Mouse (Mus musculus): ENCODE results near the gene Mtg2. TPM values are rescaled to one million over a fixed set of nuclear protein-coding genes. Genes with fewer than 3 reads are reported as not detected.

Gene Mtg2
- polyA plus RNA-seq, 2 experiments: 22.1 to 29.8 TPM

- no peak overlapping the region for H3K27ac ChIP-seq (replicated peaks; ENCODE audit: low read depth, low read length)
- TF ChIP-seq POLR2A (IDR thresholded peaks at IDR 0.05; ENCODE audit: borderline replicate concordance, extremely low read depth, insufficient read depth, insufficient read length): no peak
- peak overlapping the region; percentile 97 for H3K4me2 ChIP-seq (replicated peaks; ENCODE audit: low read depth, low read length, severe bottlenecking)
- peak overlapping the region; percentile 45 for H3K4me3 ChIP-seq (replicated peaks; ENCODE audit: low read length)
- peaks cover 59% of the 10 kb centered on the region for H3K27me3 ChIP-seq (ENCODE audit: control insufficient read depth, insufficient read depth, low read length)
- H3K4me1 ChIP-seq (ENCODE audit: control insufficient read depth, insufficient read depth, low read length): peaks cover 13% of the 10 kb centered on the region
- no peak; the same call in 1 of the 2 replicates for ATAC-seq (ENCODE audit: low FRiP score, low read depth)
- 10% methylated on average over 20 of the region's 24 CpGs for WGBS
- DNase-seq (ENCODE audit: low spot score): no peak
- no peak overlapping the region for H3K9ac ChIP-seq (ENCODE audit: low read depth, low read length, severe bottlenecking)
- no peaks in the 10 kb centered on the region for H3K9me3 ChIP-seq (ENCODE audit: control insufficient read depth, low read length)
- H3K36me3 ChIP-seq (ENCODE audit: control insufficient read depth, insufficient read depth, low read length): no peaks in the 10 kb centered on the region
Measured at GRCm38 (mm10) chr2:180104659-180105377, 34.4 kb downstream of the Mtg2 start.

- Histone ChIP-seq H3K4me2 (replicated peaks; ENCODE audit: low read depth, low read length, severe bottlenecking) (no peak overlapping the region), H3K4me1 (ENCODE audit: control insufficient read depth, insufficient read depth, low read length) (peaks cover 13% of the 10 kb centered on the region), H3K9me3 (ENCODE audit: control insufficient read depth, low read length) (no peaks in the 10 kb centered on the region), H3K4me3 (replicated peaks; ENCODE audit: low read length) (no peak overlapping the region), H3K36me3 (ENCODE audit: control insufficient read depth, insufficient read depth, low read length) (no peaks in the 10 kb centered on the region), H3K27ac (replicated peaks; ENCODE audit: low read depth, low read length) (no peak overlapping the region), H3K9ac (ENCODE audit: low read depth, low read length, severe bottlenecking) (no peak overlapping the region), H3K27me3 (ENCODE audit: control insufficient read depth, insufficient read depth, low read length) (peaks cover 51% of the 10 kb centered on the region)
- ATAC-seq (ENCODE audit: low FRiP score, low read depth): no peak
- no peak for DNase-seq (ENCODE audit: low spot score)
- TF ChIP-seq POLR2A (IDR thresholded peaks at IDR 0.05; ENCODE audit: borderline replicate concordance, extremely low read depth, insufficient read depth, insufficient read length): no peak
- 32% methylated on average over 8 of the region's 8 CpGs for WGBS
Measured at GRCm38 (mm10) chr2:180105441-180106190, 35.2 kb downstream of the Mtg2 start.

- Histone ChIP-seq H3K36me3 (ENCODE audit: control insufficient read depth, insufficient read depth, low read length) (no peaks in the 10 kb centered on the region), H3K27me3 (ENCODE audit: control insufficient read depth, insufficient read depth, low read length) (peaks cover 37% of the 10 kb centered on the region), H3K9ac (ENCODE audit: low read depth, low read length, severe bottlenecking) (no peak overlapping the region), H3K9me3 (ENCODE audit: control insufficient read depth, low read length) (no peaks in the 10 kb centered on the region), H3K27ac (replicated peaks; ENCODE audit: low read depth, low read length) (no peak overlapping the region), H3K4me1 (ENCODE audit: control insufficient read depth, insufficient read depth, low read length) (peaks cover 13% of the 10 kb centered on the region), H3K4me2 (replicated peaks; ENCODE audit: low read depth, low read length, severe bottlenecking) (no peak overlapping the region), H3K4me3 (replicated peaks; ENCODE audit: low read length) (no peak overlapping the region)
- no peak for ATAC-seq (ENCODE audit: low FRiP score, low read depth)
- no peak for TF ChIP-seq POLR2A (IDR thresholded peaks at IDR 0.05; ENCODE audit: borderline replicate concordance, extremely low read depth, insufficient read depth, insufficient read length)
- DNase-seq (ENCODE audit: low spot score): no peak
- WGBS: 75% methylated on average over 4 of the region's 4 CpGs
Measured at GRCm38 (mm10) chr2:180107081-180107480, 36.7 kb downstream of the Mtg2 start.

- Histone ChIP-seq H3K27me3 (ENCODE audit: control insufficient read depth, insufficient read depth, low read length) (peaks cover 25% of the 10 kb centered on the region), H3K9ac (ENCODE audit: low read depth, low read length, severe bottlenecking) (no peak overlapping the region), H3K4me3 (replicated peaks; ENCODE audit: low read length) (no peak overlapping the region), H3K4me2 (replicated peaks; ENCODE audit: low read depth, low read length, severe bottlenecking) (no peak overlapping the region), H3K36me3 (ENCODE audit: control insufficient read depth, insufficient read depth, low read length) (no peaks in the 10 kb centered on the region), H3K4me1 (ENCODE audit: control insufficient read depth, insufficient read depth, low read length) (peaks cover 10% of the 10 kb centered on the region), H3K27ac (replicated peaks; ENCODE audit: low read depth, low read length) (no peak overlapping the region), H3K9me3 (ENCODE audit: control insufficient read depth, low read length) (no peaks in the 10 kb centered on the region)
- no peak for TF ChIP-seq POLR2A (IDR thresholded peaks at IDR 0.05; ENCODE audit: borderline replicate concordance, extremely low read depth, insufficient read depth, insufficient read length)
- DNase-seq (ENCODE audit: low spot score) (no peak), ATAC-seq (ENCODE audit: low FRiP score, low read depth) (no peak)
- WGBS: 68% methylated on average over 6 of the region's 6 CpGs
Measured at GRCm38 (mm10) chr2:180108285-180108684, 37.9 kb downstream of the Mtg2 start.

GRCm38 (mm10) chr2:180113909-180114890 is 43.8 kb downstream of the Mtg2 start:
- peaks cover 5% of the 10 kb centered on the region; the same call in 1 of the 2 replicates for H3K4me1 ChIP-seq (ENCODE audit: control insufficient read depth, insufficient read depth, low read length)
- H3K4me2 ChIP-seq (replicated peaks; ENCODE audit: low read depth, low read length, severe bottlenecking): no peak overlapping the region
- WGBS: 60% methylated on average over 17 of the region's 17 CpGs
- DNase-seq (ENCODE audit: low spot score) (no peak), ATAC-seq (ENCODE audit: low FRiP score, low read depth) (no peak)
- TF ChIP-seq POLR2A (IDR thresholded peaks at IDR 0.05; ENCODE audit: borderline replicate concordance, extremely low read depth, insufficient read depth, insufficient read length): no peak
- no peak overlapping the region for H3K27ac ChIP-seq (replicated peaks; ENCODE audit: low read depth, low read length)
- H3K4me3 ChIP-seq (replicated peaks; ENCODE audit: low read length): no peak overlapping the region
- no peaks in the 10 kb centered on the region for H3K36me3 ChIP-seq (ENCODE audit: control insufficient read depth, insufficient read depth, low read length)
- H3K9ac ChIP-seq (ENCODE audit: low read depth, low read length, severe bottlenecking): no peak overlapping the region
- no peaks in the 10 kb centered on the region for H3K27me3 ChIP-seq (ENCODE audit: control insufficient read depth, insufficient read depth, low read length)
- no peaks in the 10 kb centered on the region for H3K9me3 ChIP-seq (ENCODE audit: control insufficient read depth, low read length)
